Mouse (Mus musculus) spleen, postnatal 0 days (tissue): ENCODE data around the gene 2610528A11Rik. TPM values are rescaled to one million over a fixed set of nuclear protein-coding genes. Genes with fewer than 3 reads are reported as not detected.

Experiments used
- polyA plus RNA-seq: library from polyadenylated mRNA; unstranded; fragments of >200 nt; fragmentation: Nextera tagmentation; extraction: Ambion mirVana; gene quantifications from 2 replicates; pipeline ENCODE4 v1.2.1, GENCODE M21; 2015

2610528A11Rik gene
- 0.36 TPM in 1 of 2 replicates, not detected in the other for polyA plus RNA-seq

DNA sequence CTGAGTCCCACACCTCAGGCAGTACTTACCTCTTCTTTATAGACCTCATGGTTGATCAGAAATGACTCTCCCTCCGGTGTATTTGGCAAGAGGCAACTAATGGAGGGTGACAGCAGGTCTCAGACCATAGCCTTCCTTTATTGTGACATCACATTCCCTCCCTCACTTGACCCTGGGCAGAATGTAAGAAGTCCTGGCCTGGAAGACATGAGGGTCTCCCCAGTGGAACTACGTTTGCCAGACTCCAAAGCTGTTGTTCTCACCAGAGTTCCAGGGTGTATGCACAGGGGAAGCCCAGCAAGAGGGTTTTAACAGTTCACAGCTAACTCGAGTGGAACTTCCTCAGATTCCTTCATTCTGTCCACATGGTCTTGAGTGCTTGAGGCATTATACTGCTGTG, at the start of gene 2610528A11Rik:
Gene 2610528A11Rik (minus strand): TSS at position 101 of the 400 bp plus-strand sequence.

GRCm38 (mm10) chr14:37135127-37135593, 21.3 kb upstream of the 2610528A11Rik start, which contains the start of gene Ghitm:
Ghitm (minus strand) TSS chr14:37135272.

GRCm38 (mm10) chr14:37097956-37098530, 15.8 kb downstream of the 2610528A11Rik start, which contains the start of gene Cdhr1:
Cdhr1 (minus strand) TSS chr14:37098347.

DNA sequence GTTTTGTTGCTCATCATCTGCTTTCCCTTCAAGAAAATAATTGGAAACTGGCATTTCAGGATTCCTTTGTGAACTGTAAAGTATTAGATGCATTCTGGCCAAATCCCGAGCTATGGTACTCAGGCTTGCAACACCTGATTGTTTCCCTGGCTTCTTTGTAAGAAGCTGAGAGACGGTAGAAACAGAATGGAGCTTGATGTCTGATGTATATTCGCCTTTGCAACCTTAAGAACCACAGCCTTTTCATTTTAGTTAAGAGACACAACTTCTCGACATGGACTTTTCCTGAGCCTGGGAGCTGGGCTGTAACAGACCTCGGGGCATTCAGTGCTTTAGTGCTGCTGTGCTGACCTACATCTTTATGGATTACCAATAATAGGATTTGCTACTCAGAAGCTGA, 46.2 kb downstream of the 2610528A11Rik start, which contains the start of gene Lrit2:
Gene Lrit2 (plus strand): TSS at position 301 of the 400 bp plus-strand sequence.

Other genes starting within 250 kb of the 2610528A11Rik start
- 10.4 and 11.4 TPM in 2 replicates for gene Ccser2, start 145.2 kb downstream of the 2610528A11Rik start, polyA plus RNA-seq
- not detected in 2 replicates for gene Rgr, start 65.1 kb downstream of the 2610528A11Rik start, polyA plus RNA-seq
- not detected in 2 replicates for gene Lrit1, start 59.2 kb downstream of the 2610528A11Rik start, polyA plus RNA-seq
- not detected in 2 replicates for gene Lrit2, start 46.1 kb downstream of the 2610528A11Rik start, polyA plus RNA-seq
- gene Cdhr1, start 15.7 kb downstream of the 2610528A11Rik start, polyA plus RNA-seq, result 0.08 TPM in 1 of 2 replicates, not detected in the other
- 196 and 197 TPM in 2 replicates for gene Ghitm, start 21.2 kb upstream of the 2610528A11Rik start, polyA plus RNA-seq